Mouse (Mus musculus): ENCODE results near the gene Chrnb1. TPM values are rescaled to one million over a fixed set of nuclear protein-coding genes. Genes with fewer than 3 reads are reported as not detected.

Gene Chrnb1
- polyA plus RNA-seq (2017; shearing (Covaris generic)) = 3.5 TPM

DNA sequence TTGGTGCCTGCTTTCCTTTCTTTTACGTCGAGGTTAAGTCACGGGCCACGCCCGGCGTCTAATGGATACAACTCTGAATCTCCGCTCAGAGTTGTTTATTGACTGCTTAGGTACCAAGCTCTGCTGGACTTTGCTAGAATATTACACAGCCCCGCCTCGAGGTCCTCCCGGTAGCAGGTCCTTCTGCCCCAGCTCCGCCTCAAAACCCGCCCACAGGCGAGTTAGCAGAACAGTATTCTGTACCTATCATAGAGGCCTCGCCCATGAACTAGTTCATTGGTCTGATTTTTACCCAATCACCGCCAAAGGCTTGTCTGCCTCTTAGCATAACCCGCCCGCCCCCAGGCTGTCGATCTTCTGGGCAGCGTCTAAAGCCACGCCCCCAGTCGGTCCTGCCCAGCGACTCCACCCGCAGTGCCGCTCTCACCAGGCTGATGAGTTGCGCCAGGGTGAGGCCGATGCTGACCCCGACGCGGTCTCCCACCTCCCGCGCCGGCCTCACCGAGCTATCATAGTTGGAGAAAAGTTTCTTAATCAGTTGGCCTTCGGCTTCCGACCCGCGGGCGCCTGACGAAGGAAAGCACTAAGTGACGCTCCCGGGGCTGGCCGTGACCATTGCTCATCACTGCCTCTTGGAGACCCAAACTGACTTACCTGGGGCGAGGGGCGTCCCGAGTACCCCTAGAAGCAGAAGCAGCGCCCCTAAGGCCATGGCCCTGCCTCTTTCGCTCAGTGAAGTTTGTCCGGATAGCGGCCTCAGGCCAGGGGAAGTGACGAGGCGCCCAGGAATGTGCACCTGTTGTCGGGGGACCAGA, at the start of gene Chrnb1:
TSS of gene Chrnb1 (minus strand) at position 776 of the 815 bp plus-strand sequence.

DNA sequence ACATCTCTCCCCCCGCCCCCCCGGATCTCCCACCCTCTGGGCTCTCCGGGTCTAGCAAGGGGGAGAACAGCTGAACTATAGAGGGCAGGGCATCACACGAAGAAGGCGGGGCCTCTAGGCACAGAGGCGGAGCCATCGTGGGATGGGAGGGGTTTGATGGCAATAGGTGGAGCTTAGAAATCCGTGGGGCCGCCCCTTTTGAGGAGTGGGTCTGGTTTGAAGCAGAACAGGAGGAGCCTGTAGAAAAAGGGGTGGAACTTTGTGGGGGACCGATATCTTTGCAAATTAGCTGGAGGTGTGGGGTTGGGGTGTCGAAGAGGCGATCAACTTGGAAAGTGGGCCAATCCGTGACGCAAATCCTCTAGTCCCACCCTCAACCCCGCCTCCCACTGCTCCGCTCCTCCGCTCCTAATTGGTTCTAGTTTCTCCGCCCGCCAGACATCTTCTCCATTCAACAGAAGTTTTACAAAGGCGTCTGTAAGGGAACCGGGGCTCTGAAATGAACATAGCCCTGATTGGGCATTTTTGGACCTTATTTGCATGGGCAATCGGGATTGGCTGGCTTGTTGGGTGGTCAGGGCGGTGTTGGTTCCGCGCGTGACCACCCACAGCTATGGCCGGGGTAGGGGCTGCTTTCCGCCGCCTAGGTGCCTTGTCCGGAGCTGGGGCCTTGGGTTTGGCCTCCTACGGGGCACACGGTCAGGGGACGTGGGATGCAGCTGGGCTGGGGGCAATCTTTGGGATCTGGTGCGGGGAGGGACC, 42.4 kb upstream of the Chrnb1 start, which contains the start of gene Tmem256:
TSS of gene Tmem256 (plus strand) at position 563 of the 762 bp plus-strand sequence.

DNA sequence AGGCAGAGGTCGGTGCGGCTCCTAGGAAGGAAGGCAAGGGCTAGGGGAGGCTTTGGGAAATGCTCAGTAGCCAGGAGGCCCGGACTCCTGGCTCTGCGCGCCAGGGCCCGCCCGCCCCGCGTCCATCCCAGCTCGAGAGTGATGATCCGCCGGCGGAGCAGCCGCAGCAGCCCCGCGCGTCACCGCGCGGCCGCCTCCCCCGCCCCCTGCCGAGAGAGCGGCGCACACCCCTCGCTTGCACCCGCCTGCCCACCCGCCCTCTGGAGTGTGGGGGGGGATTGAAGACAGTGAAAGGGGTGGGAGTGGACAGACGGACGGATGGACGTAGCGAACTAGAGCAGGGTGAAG, 41.8 kb upstream of the Chrnb1 start, which contains the start of gene Nlgn2:
TSS of gene Nlgn2 (minus strand) at position 181 of the 348 bp plus-strand sequence.

DNA sequence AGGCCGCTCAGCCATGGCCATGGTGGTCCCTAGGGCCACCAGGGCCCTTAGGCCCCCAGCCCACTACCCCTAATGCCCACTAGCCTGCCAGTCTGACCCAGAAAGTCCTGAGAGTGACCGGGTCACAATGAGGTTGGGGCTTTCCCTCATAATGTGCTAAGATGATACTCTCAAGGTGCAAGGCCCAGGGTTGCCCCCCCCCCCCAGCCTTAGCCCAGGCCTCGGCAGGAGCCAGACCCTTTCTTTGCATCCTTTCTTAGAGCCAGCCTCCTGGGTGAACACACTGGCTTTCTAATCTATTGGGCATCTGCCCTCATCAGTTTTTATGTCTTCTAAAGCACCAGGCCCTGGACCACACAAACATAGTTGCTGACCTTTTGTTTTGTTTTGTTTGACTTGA, 26.3 kb upstream of the Chrnb1 start, which contains the start of gene Spem1:
TSS of gene Spem1 (minus strand) at position 101 of the 400 bp plus-strand sequence.

DNA sequence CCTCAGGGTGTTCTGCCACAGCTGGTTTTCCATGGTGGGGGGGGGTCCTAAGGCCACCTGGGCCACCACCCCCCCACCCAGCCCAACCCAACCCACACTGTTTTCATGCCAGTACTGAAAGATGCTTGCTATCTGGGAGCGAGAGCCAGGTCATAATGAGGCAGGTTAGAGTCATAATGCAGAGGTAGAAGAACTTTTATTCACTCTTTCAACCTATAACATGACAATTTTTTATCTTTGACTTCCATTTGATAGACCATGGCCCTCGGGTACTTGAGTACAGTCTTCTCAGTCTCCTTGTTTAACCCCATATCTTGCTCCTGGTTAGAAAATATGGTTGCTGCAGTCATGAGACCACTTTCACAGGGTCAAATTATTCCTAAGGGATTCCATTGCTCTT, 22.6 kb upstream of the Chrnb1 start, which contains the start of gene Spem2:
TSS of gene Spem2 (minus strand) at position 101 of the 400 bp plus-strand sequence.

DNA sequence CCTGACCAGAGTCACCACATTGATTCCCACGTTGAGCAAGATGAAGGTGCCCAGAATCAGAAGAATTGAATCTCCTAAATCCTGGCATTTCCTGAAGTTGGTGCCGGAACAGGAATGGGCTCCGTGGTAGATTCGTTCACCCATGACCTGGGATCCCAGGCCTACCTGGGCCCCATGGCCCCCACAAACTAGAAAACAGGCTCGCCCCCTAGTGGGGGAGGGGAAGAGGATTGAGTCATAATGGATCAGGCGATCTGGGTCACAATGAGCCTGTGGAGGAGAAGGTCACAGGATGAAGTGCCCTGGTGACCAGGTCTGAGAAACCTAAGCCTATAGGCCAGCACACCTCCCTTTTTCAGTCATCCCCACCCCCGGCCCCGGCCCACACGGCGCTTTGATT, 19.4 kb upstream of the Chrnb1 start, which contains the start of gene Gm39566:
TSS of gene Gm39566 (minus strand) at position 144 of the 400 bp plus-strand sequence.

DNA sequence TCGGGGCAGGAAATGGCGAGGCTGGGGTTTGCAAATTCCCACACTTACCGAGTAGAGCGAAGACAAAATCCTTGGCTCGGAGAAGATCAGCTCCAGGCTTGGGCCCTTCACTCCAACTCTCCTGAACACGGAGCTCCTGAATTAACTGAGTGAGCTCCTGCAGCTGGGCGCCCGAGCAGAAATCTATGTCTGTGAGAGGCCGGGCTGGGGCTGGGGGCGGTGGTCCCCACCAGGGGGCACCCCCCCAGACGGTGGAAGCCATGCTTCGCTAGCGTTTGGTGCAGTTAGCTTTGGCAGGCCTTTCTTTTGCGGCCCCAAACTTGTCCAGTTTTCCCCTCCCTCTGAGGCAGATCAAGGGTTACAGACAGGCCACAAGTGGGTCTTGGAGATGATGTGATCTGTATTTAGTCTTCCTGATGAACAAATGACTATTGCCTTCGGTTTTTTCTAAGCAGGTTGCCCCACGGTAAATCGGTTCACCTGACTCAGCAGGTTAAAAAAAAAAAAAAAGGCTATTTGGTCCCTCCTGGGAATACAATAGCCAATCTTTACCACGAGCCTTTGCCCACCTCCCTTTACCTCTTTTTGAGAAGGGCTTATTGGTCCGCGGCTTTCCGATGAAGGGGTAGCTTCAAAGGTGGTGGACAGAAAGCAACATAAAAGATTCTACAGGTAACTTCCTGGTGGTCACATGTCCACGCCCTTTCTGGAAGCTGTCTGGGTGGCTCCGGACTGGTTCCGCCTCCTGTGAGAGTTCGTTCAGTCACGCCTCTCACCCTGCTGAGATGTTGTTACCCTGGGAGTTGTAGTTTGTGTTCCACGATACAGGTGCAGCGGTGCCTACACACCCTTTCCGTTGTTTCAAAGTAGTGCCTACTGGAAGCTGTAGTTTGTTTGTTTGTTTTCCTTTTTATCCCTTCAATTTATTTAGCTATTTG, 9.5 kb upstream of the Chrnb1 start, which contains the start of gene Tmem102:
TSS of gene Tmem102 (minus strand) at position 653 of the 938 bp plus-strand sequence.

DNA sequence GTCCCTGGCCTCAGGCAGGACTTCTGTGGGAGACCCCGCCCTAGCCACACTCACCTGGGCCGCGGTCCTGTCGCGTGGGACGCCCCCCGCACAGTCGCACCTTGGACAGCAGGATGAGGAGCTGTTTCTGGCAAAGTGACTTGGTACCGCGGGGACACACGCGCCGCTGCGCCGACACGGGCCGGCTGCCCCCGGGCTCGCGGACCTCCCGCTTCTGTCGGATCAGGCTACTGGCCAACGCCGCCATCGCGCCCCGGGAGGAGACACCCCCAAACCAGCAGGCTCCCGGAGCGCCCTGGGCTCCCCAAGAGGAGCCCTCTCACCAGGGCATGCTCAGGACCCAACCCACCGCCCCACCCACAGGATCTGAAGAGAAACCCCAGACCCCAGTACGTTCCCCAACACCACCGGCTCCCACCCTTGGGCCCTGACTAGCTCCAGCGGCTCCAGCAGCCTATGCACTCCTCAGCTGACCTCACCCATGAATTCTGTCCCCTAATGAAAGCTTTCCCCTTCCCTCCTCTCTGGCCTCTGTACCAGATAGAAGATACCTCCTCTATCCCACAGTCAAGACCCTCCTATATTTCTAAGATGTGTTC, 5.7 kb upstream of the Chrnb1 start, which contains the start of gene Fgf11:
TSS of gene Fgf11 (minus strand) at position 479 of the 599 bp plus-strand sequence.

DNA sequence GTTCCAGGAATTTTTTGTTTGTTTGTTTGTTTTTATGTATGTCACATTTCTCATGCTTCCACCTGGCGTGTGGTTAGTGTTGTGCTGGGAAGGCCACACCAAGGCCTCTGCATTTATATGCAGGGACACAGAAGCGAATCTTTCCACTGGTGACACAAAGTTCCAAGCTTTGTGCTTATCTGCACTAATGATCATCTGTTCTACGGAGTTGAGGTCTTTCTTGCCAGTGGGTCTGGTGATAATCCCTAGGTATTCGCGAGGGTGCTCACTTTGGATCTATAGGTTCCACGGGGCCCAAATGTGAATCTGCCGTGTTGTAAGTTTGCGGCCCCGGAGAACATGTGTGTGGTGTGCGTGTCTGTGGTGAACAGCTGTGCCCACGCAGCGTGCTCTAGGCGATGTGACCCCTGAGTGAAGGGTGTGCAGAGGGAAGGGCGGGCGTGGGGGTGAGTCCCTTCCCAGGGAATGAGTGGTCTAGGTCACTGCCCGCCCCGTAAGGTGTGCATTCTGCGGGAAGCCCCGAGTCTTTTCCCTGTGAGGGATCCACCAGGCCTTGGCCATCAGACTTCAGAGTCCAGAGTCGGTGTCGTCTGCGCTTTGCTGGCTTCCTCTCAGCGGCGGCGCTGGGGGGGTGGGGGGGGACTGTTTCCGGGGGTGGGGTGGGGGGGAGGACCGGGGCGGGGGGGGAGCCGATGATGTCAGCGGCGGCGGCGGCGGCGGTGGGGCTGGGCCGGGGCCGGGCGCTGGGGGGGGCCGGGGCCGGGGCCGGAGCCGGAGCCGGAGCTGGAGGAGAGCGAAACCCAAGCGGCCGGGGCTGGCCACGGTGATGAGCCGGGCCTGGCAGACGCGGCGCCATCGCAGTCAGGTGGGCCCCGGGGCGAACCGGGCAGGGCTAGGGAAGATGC, 30.3 kb downstream of the Chrnb1 start, which contains the start of gene Zbtb4:
TSS of gene Zbtb4 (plus strand) at position 692 of the 905 bp plus-strand sequence.

DNA sequence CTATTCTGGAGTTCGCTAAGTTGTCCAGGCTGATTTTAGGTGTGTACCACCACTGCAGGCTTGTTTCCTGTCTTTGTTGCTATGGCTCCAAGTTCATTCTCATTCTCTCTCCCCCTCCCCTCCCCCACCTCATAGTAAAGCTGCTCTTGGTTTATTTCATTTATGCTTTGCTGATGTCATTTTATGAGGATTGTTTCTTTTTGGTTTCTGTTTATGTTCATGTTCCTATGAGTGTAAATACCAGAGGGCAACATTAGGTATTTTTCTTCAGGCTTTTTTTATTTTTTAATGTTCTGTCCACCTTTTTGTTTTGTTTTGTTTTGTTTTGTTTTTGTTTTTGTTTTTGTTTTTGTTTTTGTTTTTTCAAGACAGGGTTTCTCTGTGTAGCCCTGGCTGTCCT, 33.9 kb downstream of the Chrnb1 start, which contains the start of gene Slc35g3:
TSS of gene Slc35g3 (minus strand) at position 101 of the 400 bp plus-strand sequence.

DNA sequence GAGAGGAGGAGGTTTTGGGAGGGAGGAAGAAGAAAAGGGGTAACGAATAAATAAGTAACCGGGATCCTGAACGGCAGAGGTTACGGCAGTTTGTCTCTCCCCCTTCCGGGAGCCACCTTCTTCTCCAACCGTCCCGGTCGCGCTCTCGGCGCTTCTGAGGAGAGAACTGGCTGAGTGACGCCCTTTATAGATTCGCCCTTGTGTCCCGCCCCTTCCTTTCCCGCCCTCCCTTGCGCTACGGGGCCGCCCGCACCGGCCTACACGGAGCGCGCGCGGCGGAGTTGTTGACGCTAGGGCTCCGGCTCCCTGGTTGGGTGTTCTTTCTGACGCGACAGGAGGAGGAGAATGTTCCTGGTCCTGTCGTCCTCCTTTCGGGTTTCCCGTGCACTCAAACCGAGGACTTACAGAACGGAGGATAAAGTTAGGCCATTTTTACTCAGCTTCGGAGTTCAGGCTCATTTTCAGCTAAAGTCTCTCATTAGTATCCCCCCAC, 37.2 kb downstream of the Chrnb1 start, which contains the start of gene Polr2a:
TSS of gene Polr2a (minus strand) at position 160 of the 493 bp plus-strand sequence.

Other genes starting within 250 kb of the Chrnb1 start
- gene Dnah2, start 246.8 kb downstream of the Chrnb1 start, polyA plus RNA-seq (2017; shearing (Covaris generic)) = not detected
- gene Efnb3, start 235.7 kb downstream of the Chrnb1 start, polyA plus RNA-seq (2017; shearing (Covaris generic)) = 0.36 TPM
- 30.3 TPM for gene Wrap53, start 215.7 kb downstream of the Chrnb1 start, polyA plus RNA-seq (2017; shearing (Covaris generic))
- gene Trp53, start 215.6 kb downstream of the Chrnb1 start, polyA plus RNA-seq (2017; shearing (Covaris generic)) = 257 TPM
- not detected for gene Atp1b2, start 190.0 kb downstream of the Chrnb1 start, polyA plus RNA-seq (2017; shearing (Covaris generic))
- not detected for gene Shbg, start 178.0 kb downstream of the Chrnb1 start, polyA plus RNA-seq (2017; shearing (Covaris generic))
- not detected for gene Sat2, start 173.9 kb downstream of the Chrnb1 start, polyA plus RNA-seq (2017; shearing (Covaris generic))
- gene Fxr2, start 163.0 kb downstream of the Chrnb1 start, polyA plus RNA-seq (2017; shearing (Covaris generic)) = 9.2 TPM
- not detected for gene Sox15, start 140.6 kb downstream of the Chrnb1 start, polyA plus RNA-seq (2017; shearing (Covaris generic))
- 66.8 TPM for gene Mpdu1, start 133.3 kb downstream of the Chrnb1 start, polyA plus RNA-seq (2017; shearing (Covaris generic))
- gene Cd68, start 129.8 kb downstream of the Chrnb1 start, polyA plus RNA-seq (2017; shearing (Covaris generic)) = 5.7 TPM
- gene Eif4a1, start 123.5 kb downstream of the Chrnb1 start, polyA plus RNA-seq (2017; shearing (Covaris generic)) = 558 TPM
- gene Senp3, start 113.9 kb downstream of the Chrnb1 start, polyA plus RNA-seq (2017; shearing (Covaris generic)) = 44.6 TPM
- not detected for gene Tnfsf13, start 110.2 kb downstream of the Chrnb1 start, polyA plus RNA-seq (2017; shearing (Covaris generic))
- gene Tnfsf12, start 100.1 kb downstream of the Chrnb1 start, polyA plus RNA-seq (2017; shearing (Covaris generic)) = not detected
- not detected for gene Tnfsfm13, start 99.8 kb downstream of the Chrnb1 start, polyA plus RNA-seq (2017; shearing (Covaris generic))
- 53.7 TPM for gene Polr2a, start 37.3 kb downstream of the Chrnb1 start, polyA plus RNA-seq (2017; shearing (Covaris generic))
- not detected for gene Slc35g3, start 34.0 kb downstream of the Chrnb1 start, polyA plus RNA-seq (2017; shearing (Covaris generic))
- gene Zbtb4, start 30.0 kb downstream of the Chrnb1 start, polyA plus RNA-seq (2017; shearing (Covaris generic)) = 4.9 TPM
- not detected for gene Fgf11, start 5.9 kb upstream of the Chrnb1 start, polyA plus RNA-seq (2017; shearing (Covaris generic))
- not detected for gene Tmem102, start 9.7 kb upstream of the Chrnb1 start, polyA plus RNA-seq (2017; shearing (Covaris generic))
- not detected for gene Gm39566, start 19.4 kb upstream of the Chrnb1 start, polyA plus RNA-seq (2017; shearing (Covaris generic))
- gene Spem2, start 22.5 kb upstream of the Chrnb1 start, polyA plus RNA-seq (2017; shearing (Covaris generic)) = not detected
- gene Spem1, start 26.2 kb upstream of the Chrnb1 start, polyA plus RNA-seq (2017; shearing (Covaris generic)) = not detected
- gene Nlgn2, start 41.8 kb upstream of the Chrnb1 start, polyA plus RNA-seq (2017; shearing (Covaris generic)) = 0.65 TPM
- gene Tmem256, start 42.6 kb upstream of the Chrnb1 start, polyA plus RNA-seq (2017; shearing (Covaris generic)) = 121 TPM
- 30.1 TPM for gene Plscr3, start 50.4 kb upstream of the Chrnb1 start, polyA plus RNA-seq (2017; shearing (Covaris generic))
- not detected for gene Tnk1, start 62.8 kb upstream of the Chrnb1 start, polyA plus RNA-seq (2017; shearing (Covaris generic))
- not detected for gene Tmem95, start 82.1 kb upstream of the Chrnb1 start, polyA plus RNA-seq (2017; shearing (Covaris generic))
- gene Kctd11, start 85.5 kb upstream of the Chrnb1 start, polyA plus RNA-seq (2017; shearing (Covaris generic)) = 1.1 TPM
- gene Acap1, start 99.6 kb upstream of the Chrnb1 start, polyA plus RNA-seq (2017; shearing (Covaris generic)) = 549 TPM
- 3.9 TPM for gene 2810408A11Rik, start 105.0 kb upstream of the Chrnb1 start, polyA plus RNA-seq (2017; shearing (Covaris generic))
- 4.2 TPM for gene Neurl4, start 105.1 kb upstream of the Chrnb1 start, polyA plus RNA-seq (2017; shearing (Covaris generic))
- 152 TPM for gene Gps2, start 117.9 kb upstream of the Chrnb1 start, polyA plus RNA-seq (2017; shearing (Covaris generic))
- 1,005 TPM for gene Eif5a, start 126.0 kb upstream of the Chrnb1 start, polyA plus RNA-seq (2017; shearing (Covaris generic))
- not detected for gene Ybx2, start 139.9 kb upstream of the Chrnb1 start, polyA plus RNA-seq (2017; shearing (Covaris generic))
- gene Slc2a4, start 152.2 kb upstream of the Chrnb1 start, polyA plus RNA-seq (2017; shearing (Covaris generic)) = not detected
- not detected for gene Cldn7, start 168.8 kb upstream of the Chrnb1 start, polyA plus RNA-seq (2017; shearing (Covaris generic))
- 26.1 TPM for gene Ctdnep1, start 185.2 kb upstream of the Chrnb1 start, polyA plus RNA-seq (2017; shearing (Covaris generic))
- 78.3 TPM for gene Elp5, start 186.6 kb upstream of the Chrnb1 start, polyA plus RNA-seq (2017; shearing (Covaris generic))
- gene Gabarap, start 195.2 kb upstream of the Chrnb1 start, polyA plus RNA-seq (2017; shearing (Covaris generic)) = 496 TPM
- gene Phf23, start 199.8 kb upstream of the Chrnb1 start, polyA plus RNA-seq (2017; shearing (Covaris generic)) = 111 TPM
- 16.7 TPM for gene Dvl2, start 204.7 kb upstream of the Chrnb1 start, polyA plus RNA-seq (2017; shearing (Covaris generic))
- gene Acadvl, start 219.5 kb upstream of the Chrnb1 start, polyA plus RNA-seq (2017; shearing (Covaris generic)) = 142 TPM
- gene Dlg4, start 221.0 kb upstream of the Chrnb1 start, polyA plus RNA-seq (2017; shearing (Covaris generic)) = 9.1 TPM

Measured in CD4-positive, CD25-positive, alpha-beta regulatory T cell, adult 9 weeks (primary cell).